Mouse (Mus musculus) bone marrow, adult 2 months (tissue): ENCODE results near the gene Prpf31.

Experiments
- CTCF ChIP-seq: fragments of 200-500 bp; IDR thresholded peaks from 2 replicates; pipeline ENCODE4 v1.5.1; 2011; ENCODE audit warnings: low read length, control low read depth; ENCODE audit not compliant: control insufficient read depth, insufficient read depth
- POLR2A ChIP-seq: fragments of 200-500 bp; IDR thresholded peaks from 2 replicates; pipeline ENCODE4 v1.6.1; 2011; ENCODE audit warnings: low read depth, mild to moderate bottlenecking, control low read depth, low read length, borderline replicate concordance; ENCODE audit not compliant: control insufficient read depth

DNA sequence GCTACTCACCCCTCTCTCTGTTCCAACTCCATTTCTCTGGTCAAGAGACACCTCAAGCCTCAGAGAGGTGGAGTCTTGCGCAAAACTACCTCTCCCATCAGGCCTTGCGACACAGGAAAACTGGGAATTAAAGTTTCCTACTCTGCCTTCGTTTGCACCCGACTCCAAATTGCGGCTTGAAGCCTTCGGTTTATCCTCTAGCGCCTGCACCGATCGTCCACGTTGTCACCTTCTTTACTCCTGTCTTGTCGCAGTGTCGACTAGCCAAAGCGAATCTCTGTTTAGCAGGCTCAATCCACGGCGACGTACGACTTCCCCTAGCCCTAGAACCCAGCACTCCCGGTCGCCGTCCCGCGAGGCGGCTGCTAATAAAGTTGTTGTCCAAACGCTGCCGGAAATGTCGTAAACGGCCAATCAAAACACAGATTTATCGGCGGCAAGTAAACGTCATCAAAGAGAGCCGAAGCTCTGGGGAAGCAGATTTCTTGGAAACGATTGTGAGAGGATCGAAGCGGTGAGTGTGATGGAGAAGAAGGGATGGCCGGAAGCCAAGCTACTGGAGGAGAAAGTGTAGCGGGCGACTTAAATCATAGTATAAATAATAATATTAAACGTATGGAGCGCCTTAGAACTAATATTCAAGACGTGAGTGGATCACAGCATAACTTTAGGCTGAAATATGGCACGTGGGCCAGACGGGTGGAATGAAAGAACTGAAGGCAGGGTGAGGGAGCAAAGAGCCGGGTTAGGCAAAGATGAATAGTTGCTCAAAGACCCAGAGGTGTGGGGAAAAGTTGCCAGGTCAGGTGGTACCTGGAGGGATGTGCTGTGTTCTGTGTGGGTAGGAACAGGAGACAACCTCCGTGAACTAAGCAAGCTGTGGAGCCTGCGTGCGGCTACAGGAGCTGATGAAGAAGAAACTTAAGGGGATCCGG, at the start of gene Prpf31, which contains the start of gene Tfpt:
- TF ChIP-seq CTCF (no peak), POLR2A (0 out of 2 replicates have a peak, but pooled peaks have one; percentile 39)
